Mouse (Mus musculus) adrenal gland (tissue): ENCODE data around the gene Hbs1l.

Experiments used
- intact Hi-C: fragments of 180-260 bp; cut with DNase I; formaldehyde crosslinking; loops from one replicate; pipeline ENCODE4 v1.15.1; 2025
- long read RNA-seq, 2 experiments: library from polyadenylated mRNA; unstranded; transcript quantifications; one replicate each; pipeline ENCODE4 v2.0.0; 2020; ENCODE audit warnings: borderline replicate concordance in 1 of 2; ENCODE audit not compliant: insufficient replicate concordance in 1 of 2

Hbs1l gene
- long read RNA-seq, experiment 1, transcript Hbs1l-209 (18 exons, 2,733 nt) = major isoform, 82 of 97 reads
- long read RNA-seq, experiment 1, partial matches to known transcripts = 4 of 97 reads
- long read RNA-seq, experiment 1, other reads (novel, unspliced or antisense) = 3 of 97 reads
- long read RNA-seq, experiment 2, transcript Hbs1l-209 (18 exons, 2,733 nt) = major isoform, 74 of 106 reads
- long read RNA-seq, experiment 2, partial matches to known transcripts = 15 of 106 reads
- long read RNA-seq, experiment 2, other reads (novel, unspliced or antisense) = 10 of 106 reads

DNA sequence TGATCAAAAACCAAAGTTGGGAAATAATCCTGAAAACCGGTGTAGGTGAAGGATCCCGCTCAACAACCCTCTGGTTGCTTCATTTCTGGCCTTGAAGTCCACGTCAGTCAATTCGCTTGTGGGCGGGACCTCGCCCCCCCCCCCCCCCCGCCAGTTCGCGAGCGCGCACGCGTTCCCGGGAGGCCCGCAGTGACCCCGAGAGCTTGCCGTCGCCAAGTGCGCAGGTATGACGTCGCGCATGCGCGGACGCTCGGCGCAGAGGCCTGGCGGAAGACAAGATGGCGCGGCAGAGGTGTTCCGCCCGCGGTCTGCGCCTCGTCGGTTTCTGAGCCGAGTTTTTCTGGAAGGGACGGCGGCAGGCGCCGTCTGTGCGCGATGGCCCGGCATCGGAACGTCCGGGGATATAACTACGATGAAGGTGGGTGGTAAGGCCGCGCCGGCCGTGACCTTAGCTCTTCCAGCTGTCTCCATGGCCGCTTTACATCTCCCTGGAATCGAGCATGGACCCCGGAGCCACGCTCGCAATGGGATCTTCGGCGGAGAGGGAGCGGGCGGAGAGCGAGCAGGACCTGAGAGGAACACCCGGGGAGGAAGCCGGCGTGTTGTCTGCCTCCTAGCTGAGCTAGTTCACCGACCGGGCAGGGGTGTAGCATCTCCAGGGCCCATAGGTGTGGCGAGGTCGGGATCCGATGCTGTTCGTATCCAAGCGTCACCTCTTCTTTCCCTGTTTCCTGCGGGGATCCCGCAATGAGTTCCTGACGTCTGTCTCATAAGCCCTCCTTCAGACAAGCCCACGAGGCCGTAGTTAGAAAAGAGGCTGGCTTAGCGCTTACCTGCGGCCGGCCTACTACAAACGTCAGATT, at the start of gene Hbs1l:
Gene Hbs1l (plus strand): TSS at position 221 of the 863 bp plus-strand sequence.
- intact Hi-C loops = no loop called here

DNA sequence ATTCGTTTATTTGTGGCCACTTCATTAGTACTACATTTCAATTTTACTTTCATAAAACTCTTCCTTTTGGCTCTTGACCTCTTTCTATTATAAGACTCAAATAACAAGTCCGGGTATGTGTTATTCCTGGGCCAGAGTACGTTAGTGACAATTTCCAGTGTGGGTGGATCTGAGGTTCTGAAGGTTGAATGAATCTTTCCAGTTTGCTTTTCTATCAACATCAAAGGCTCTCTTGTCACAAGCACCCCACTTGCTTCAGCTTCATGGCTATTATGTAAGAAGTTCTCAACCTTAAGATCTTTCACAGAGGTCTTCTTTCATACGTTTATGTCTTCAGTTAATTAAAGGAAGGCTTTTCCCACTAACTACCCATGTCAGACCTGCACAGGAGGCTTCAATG, 47.2 kb upstream of the Hbs1l start:
- intact Hi-C loops = no loop called here

DNA sequence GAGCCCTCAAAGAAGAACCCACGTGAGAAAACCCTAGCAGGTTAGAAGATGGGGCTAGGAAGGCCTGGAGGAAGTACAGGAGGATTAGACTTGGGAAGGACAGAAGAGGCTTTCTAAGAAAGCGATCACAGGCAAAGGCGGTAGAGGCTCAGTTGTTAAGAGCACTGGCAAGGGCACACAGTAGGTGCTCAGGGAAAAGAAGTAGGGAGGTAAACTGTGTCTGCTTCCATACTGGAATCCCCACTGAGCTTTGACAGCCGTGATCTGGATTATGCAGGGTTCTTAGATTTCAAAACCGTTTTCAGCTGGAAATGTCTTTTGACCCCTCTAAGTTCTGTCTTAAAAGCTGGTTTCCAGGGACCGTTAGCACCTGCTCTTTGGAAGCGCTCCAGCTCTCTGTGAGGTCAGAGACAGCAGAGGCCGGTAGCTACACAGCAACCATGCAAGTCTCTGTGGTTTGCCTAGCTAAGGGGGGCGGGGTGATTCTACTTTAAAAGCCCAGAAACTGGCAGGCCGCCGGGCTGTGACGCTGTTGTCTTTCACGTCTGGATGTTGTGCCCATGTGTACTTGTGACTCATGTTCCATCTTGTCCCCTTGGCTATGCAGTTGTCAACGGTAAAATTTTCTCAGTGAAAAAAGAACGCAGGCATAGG, 43.8 kb upstream of the Hbs1l start:
- intact Hi-C loops = no loop called here

DNA sequence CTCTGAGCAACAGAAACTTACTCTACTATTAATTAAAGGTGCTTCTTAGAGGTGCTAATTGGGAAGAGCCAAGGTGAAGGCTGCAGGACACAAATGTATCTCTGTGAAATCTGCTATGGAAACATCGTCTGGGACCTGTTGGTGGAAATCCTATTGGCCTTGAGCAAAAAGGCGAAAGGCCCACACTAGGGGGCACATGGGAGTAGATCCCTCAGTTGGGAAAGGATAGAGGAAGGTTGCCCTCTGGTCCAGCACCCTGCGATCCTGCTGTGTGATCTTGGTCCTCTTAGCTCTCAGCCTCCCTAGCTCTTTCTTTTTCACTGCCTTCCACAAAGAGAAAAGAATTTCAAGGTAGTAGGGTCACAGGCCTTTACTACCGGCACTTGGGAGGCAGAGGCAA, 43.0 kb upstream of the Hbs1l start:
- intact Hi-C loops = no loop called here

DNA sequence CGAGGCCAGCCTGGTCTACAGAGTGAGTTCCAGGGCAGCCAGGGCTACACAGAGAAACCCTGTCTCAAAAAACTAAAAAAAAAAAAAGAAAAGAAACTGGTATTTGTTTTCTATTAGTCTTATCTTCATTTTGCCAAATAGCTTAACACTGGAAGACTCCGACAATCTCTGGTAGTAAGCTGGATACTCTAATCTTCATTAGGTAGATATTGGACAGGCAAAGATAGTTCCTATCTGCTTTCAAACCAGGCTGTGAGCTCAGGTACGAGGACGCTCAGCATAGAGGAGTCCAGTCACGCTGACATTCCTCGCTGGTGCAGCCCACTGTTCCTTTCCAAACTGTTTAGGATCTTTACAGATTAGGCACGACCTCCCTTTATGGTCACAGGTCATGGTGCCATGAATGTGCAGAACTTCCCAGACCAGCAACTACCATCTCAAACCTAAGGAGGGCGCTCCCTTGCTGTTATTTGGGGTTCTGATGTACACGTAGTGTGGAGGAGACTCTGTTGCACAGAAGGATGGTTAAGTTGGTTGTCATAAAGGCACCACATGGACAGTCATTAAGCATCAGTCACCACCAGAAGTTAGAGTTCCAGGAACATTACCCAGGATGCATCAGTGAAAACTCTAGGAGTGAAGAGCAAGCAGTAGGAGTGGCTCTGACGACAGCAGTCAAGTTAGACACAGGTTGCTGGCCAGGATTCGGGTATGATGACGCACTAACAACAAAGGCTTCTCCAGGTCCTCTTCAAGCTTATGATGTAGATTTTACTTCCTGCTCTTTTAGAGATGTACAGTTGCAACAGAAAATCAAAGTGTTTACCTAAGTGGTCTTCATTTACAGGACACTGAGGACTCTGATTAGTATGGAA, 41.3 kb upstream of the Hbs1l start:
- intact Hi-C loops = no loop called here

DNA sequence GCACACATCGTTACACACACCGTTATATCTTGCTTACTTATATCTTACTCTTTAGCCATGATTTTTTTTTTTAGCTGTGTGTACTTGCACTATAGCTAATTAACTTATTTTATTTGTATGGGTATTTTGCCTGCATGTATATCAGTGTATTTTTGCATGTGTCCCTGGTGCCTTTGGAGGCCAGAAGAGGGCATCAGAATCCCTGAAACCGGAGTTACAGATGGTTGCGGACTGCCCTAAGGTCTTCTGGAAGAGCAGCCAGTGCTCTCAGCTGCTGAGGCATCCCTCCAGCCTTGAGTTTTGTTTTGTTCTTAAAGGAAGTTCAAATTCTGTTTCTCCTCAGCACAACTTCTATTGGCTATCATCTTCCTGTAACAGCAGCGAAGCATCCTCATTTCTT, 38.5 kb upstream of the Hbs1l start:
- intact Hi-C loops = no loop called here

DNA sequence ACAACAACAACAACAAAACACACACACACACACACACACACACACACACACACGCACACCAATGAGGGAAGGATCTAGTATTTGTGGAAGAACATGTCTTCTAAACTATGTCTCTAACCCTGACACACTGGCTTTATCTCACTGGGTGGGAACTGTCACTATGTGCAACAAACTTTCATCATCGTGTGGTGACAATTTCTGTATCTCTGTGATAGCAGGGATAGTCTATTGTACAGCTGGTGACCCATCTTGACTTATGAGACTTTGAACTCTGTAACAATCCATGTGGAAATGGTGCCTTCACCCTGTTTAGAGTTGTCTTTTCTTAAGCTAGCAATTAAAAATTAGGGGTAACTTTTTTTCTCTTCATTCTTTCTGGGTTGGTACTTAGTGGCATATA, 36.1 kb upstream of the Hbs1l start:
- intact Hi-C loops = no loop called here

DNA sequence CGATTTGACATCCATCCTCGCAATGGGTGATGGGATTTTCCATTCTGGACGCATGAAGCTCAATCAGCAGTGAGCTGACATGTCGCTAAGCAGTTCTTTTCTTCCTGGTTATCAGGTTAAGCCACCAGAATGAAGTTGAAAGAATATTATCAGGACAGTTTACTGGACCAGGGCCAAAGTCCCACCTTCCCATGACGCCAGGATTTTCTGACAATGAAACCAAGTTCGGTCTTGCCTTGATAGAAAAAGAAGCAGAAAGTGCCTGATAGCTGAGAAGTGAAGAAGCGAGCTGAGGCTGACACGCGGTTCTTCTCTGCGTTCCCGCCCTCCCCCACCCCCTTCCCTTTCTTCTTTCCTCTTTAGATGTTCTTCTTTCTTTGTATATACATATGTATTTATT, 30.6 kb upstream of the Hbs1l start:
- intact Hi-C loops = no loop called here

DNA sequence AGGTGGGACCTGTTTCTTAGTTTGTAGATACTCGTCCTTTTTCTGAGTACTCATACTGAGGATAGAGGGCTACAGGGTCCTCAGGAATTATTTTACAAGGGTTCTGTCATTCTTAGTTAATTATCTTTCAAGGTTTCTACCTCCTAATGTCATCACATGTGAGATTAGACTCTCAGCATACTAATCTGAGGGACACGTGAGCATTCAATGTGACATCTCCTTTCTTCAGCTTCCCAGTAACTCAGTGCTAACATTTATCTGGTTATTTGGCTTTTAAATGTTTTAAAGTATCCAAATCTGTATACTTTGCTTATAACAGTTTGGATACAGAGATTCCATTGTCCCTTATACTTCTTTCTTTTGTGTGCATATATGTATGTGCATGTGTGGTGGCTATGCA, 28.3 kb upstream of the Hbs1l start:
- intact Hi-C loops = no loop called here

DNA sequence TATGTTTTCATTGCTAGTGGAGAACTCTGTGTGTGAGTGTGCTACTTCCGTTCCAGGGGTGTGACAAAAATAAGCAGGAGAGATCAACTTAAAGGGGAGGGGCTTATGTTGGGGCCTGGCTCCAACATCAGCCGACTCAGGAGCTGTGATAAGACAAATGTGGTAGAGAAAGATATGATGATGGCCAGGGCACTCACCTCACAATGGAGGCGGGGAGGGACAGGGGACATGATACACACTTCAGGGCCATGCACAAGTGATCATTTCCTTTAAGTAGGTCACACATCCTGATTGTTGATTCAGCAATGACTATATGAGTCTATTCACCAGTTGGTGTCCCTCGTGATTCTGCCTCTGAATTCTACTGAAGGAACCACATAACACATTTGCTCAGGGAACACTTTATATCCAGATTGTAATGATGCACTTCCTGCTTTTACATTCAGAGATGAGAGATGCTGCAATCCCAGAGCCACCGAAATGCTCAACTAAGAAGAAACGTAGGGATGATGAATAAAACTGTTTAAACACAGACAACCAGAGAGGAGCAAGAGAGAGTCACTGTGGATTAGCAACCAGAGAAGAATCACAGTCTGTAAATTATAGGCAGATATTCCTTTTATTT, 26.9 kb upstream of the Hbs1l start:
- intact Hi-C loops = no loop called here

DNA sequence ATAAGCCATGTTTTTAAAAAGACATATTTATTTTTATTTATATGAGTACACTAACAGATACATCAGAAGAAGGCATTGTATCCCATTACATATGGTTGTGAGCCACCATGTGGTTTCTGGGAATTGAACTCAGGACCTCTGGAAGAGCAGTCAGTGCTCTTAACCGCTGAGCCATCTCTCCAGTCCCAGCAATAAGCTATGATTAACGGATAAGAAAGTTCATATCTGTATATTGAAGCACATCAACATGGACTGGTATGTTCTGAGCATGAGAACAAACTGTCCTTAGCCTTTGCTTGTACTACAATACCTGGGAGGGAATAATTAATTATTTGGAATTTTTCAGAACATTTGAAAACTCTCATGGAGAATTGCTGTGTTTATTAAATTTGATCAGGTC, 25.9 kb upstream of the Hbs1l start:
- intact Hi-C loops = no loop called here

DNA sequence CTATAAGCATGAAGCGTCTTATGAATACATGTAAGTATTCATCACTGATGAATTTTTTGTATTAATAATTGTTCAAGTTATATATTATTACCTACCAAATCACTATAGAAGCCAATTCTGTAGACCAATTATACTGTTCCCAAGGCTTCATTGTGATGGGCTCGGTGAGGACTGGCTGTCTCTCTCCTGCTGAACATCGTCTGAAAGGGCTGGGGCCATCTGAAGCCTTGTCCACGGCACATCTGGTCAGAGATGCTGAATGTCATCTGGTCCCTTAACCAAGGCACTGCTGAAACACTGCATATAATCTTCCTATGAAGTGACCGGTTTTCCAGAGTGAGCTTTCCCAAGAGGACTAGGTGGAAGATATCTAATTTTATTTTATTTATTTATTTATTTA, 24.9 kb upstream of the Hbs1l start:
- intact Hi-C loops = no loop called here

DNA sequence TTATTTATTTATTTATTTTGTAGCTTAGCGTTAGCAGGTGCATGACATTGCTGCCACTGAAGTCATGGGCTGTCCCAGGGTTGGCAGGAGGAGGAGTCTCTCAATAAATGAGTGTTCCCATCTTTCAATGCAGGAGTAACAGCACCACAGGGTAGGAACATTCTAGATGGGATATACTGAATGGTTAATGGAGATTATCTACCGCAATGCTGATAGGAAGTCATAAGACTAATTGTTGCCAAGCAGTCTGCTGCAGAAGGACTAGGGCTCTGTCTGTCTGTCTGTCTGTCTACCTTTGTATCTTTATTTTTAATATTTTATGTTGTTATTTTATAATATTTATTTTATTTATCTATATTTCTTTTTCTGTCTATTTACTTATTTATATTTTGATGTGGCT, 24.5 kb upstream of the Hbs1l start:
- intact Hi-C loops = no loop called here

DNA sequence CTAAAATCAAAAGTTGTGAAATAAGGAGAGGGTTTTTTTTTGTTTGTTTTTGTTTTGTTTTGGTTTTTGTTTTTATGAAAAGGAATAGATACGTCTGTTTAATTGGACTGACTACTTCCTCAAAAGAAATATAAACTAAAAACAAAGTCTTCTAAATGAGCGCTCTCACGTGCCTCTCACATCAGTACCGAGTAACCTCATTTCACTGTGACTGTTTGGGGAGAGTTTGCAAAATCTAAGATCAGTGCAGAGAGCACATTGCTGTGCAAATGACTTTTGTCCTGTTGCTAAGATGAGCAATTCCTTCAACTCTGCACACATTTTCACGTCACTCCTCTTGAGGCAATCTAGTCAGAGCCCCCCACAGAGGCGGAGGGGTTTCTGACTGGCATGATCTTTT, 24.0 kb upstream of the Hbs1l start:
- intact Hi-C loops = no loop called here

DNA sequence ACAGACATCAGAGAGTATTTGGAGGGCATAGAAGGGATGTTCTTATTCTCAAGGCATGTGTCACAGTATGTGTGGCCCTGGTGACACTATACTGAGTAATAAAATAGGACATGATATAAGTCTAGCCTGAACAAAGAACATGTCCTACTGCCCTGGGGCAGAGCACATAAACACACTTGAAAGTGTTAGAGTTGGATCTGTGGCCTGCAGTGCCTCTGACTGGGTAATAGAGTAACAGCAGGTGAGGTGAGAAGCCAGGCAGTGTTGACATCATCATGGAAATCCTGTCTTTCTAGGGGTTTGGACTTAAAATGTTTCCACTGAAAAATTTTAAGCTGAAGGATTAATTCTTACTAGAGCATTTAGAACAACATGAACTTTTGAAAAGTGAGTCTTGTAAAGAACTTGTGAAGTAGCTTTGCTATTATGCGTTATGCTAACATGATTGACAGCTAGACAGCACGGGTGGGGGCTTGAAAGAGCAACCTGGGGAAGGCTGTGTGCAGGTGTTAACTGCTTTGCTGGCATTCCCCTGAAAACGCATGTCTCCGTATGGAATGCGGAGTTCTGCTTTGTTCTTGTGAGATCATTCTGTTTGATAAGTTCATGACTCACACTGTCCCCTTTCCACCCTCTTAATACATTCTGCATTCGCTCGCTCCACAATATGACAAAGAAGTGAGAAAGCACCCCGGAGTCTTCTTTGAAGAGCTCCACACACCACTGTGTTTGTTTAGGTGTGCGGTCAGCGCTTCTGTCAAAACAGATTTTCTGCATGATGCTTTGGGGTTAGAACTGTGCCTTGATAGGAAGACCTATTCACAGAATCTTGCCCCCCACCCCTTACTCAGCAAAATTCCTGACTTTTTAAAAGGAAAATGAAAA, 8.3 kb upstream of the Hbs1l start:
- intact Hi-C loops = no loop called here

DNA sequence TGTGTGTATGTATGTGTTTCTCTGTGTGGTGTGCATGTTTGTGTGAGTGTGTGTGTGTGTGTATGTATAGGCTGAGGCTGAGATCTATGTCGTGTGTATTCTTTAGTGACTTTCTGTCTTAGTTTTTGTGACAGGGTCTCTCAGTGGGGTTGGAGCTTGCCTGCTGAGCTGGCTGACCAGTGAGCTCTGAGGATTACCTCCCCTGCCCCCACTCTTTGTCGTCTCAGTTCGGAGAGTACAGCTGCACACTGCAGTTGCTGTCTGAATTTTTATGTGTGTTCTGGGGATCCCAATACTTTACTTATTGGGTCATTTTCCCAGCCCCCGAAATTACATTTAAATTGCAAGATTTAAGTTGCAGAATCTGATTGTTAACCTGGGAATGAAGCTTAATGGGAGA, 4.6 kb upstream of the Hbs1l start:
- intact Hi-C loops = no loop called here

DNA sequence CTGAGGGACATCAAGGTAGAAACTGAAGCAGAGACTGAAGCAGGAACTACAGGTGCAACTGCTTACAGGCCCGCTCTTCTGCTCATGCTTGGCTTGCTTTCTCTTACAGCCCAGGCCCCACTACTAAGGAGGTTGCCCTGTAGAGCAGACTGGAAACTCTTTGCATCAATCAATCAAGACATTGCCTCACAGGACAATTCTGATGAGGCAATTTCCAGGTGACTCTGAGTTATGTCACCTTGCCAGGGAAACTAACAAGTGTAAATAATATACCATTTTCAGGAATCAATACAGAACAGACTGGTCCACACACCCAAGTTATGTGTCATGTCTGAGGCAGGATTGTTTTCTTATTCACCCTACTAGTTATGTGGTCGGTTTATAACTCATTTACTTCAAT, 1.6 kb upstream of the Hbs1l start:
- intact Hi-C loops = no loop called here

DNA sequence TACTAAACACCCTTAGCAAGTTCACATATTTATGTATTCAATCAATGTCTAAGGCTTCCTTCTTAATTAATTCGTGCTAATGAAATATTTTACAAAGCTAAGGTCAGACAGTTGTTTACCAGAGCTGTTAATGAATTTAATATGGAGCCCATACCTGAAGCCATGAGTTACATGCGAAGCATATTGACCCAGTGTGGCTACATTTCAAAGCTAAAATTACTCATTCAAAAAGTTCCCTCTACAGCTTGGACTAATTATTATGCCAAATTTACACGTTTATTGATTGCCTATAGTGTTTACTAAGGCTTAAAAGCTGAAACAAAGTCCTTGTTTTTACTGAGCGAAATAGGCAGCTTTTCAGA, 401 bp upstream of the Hbs1l start:
- intact Hi-C loops = no loop called here

DNA sequence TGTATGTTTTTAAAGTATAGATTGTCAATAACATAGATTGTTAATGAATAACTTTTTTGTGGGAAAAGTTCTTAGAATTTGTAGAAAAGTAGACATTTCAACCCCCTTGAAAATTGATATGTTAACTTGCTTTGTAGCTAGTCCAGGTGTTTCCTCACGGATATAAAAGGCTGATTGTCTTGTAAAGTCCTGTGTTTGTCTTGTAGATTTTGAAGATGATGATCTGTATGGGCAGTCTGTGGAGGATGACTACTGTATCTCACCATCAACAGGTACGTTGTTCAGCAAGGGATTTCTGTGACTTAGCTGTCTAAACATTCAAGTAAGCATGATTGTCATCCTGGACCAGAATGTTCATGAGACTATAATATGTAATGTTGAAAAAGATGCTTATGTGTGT, 3.2 kb downstream of the Hbs1l start:
- intact Hi-C loops = no loop called here

DNA sequence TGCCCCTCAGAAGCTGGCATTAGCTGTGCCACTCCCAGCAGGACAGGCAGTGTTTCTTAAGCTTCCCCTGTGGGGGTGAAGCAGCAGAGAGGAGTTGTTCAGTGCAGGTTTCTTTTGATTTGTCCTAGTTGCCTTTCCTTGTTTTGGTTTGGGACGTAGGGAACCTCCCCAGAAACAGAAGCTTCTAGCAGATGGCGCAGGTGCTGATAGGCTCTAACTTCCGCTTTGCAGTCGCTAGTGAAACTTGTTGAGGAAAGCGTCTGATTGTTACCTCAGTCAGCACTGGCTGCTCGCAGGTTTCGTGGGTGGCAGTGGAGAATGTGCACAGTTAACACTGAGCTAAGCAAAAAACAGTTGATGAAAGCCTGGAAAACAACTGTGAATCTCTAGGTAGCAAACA, 6.0 kb downstream of the Hbs1l start:
- intact Hi-C loops = no loop called here
